Comparison of ENCODE assay signal across 9 mouse cellular contexts in the genomic region with DNA sequence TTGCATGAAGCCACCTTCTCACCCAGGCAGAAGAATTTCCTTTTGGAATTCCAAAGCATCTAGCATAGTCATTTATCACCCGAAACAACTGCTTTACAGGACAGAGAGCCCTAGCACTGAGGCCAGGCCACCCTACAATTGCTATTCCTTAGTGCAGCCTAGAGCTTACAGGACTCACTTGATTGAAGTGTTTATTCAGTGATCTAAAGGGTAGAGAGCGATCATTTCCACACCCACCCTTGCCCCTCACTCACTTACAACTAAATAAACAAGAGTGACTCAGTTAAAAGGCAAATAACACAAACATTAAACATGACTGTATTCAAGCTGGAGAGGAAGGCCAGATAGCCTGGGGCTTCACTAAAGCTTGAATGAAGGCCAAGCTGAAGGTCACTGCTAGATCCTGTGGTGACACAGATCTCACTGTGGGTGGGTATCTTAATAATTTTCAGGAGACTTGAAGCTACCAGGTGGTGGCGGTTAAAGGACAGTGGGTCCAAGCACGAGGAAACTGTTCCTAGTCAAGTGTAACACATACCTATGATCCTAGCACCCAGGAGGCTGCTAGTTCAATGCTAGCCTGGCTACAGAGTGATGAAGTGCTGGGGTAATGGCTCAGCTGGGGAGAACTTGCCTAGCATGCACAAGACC.
DNase-seq lines count a peak whose midpoint lies in the region; ATAC-seq and TF ChIP-seq lines count a peak whose summit lies in the region.
"Had no signal": no experiment of that assay in that cellular context is flagged by ENCODE, and none has a peak within 500 bp of the region (broad histone marks: within the 10 kb centered on the region; RNA-seq: fewer than 3 reads in every experiment).

No protein-coding gene starts in this region.

- H3K9me3 ChIP-seq in heart, embryonic 11.5 days (replicated peaks; ENCODE audit: control insufficient read depth, low read length) = no peaks in the 10 kb centered on the region
- H3K9me3 ChIP-seq in lung, postnatal 0 days (ENCODE audit: low read length) = no peaks in the 10 kb centered on the region
- H3K9me3 ChIP-seq in hindbrain, embryonic 16.5 days (ENCODE audit: control insufficient read depth, low read length) = no peaks in the 10 kb centered on the region
- no peaks in the 10 kb centered on the region for H3K9me3 ChIP-seq in stomach, embryonic 15.5 days
- H3K9me3 ChIP-seq: G1E had no signal

- TF ChIP-seq CTCF in lung, postnatal 0 days (IDR thresholded peaks at IDR 0.05) = no peak
- TF ChIP-seq CTCF in lung, adult 2 months (IDR thresholded peaks at IDR 0.05; ENCODE audit: insufficient read depth, low read length) = no peak

- TF ChIP-seq EP300 in lung, postnatal 0 days (IDR thresholded peaks at IDR 0.05) = peak; percentile 72

- H3K36me3 ChIP-seq in heart, embryonic 11.5 days (ENCODE audit: control insufficient read depth, insufficient read depth, low read length) = no peaks in the 10 kb centered on the region
- no peaks in the 10 kb centered on the region for H3K36me3 ChIP-seq in lung, postnatal 0 days (ENCODE audit: insufficient read depth, low read length)
- no peaks in the 10 kb centered on the region for H3K36me3 ChIP-seq in hindbrain, embryonic 16.5 days (ENCODE audit: control insufficient read depth, insufficient read depth, low read length)
- no peaks in the 10 kb centered on the region for H3K36me3 ChIP-seq in stomach, embryonic 15.5 days
- H3K36me3 ChIP-seq: G1E had no signal

- H3K27ac ChIP-seq in heart, embryonic 11.5 days (ENCODE audit: low read depth, low read length) = peak overlapping the region; percentile 90
- H3K27ac ChIP-seq in lung, postnatal 0 days (ENCODE audit: low read length) = peak overlapping the region; percentile 65
- H3K27ac ChIP-seq in hindbrain, embryonic 16.5 days (ENCODE audit: low read depth, low read length) = peak overlapping the region; percentile 50
- peak overlapping the region; percentile 55; the same call in 1 of the 2 replicates for H3K27ac ChIP-seq in stomach, embryonic 15.5 days

- H3K4me3 ChIP-seq in heart, embryonic 11.5 days (ENCODE audit: low read depth, low read length) = no peak overlapping the region
- no peak overlapping the region for H3K4me3 ChIP-seq in lung, postnatal 0 days (ENCODE audit: low read depth, low read length)
- no peak overlapping the region for H3K4me3 ChIP-seq in lung, adult 2 months (replicated peaks; ENCODE audit: extremely low read depth, low read depth, low read length)
- H3K4me3 ChIP-seq in hindbrain, embryonic 16.5 days (ENCODE audit: low read length) = no peak overlapping the region
- H3K4me3 ChIP-seq in stomach, embryonic 15.5 days (replicated peaks) = no peak overlapping the region

- H3K27me3 ChIP-seq in heart, embryonic 11.5 days (ENCODE audit: control insufficient read depth, insufficient read depth, low read length) = no peaks in the 10 kb centered on the region
- no peaks in the 10 kb centered on the region for H3K27me3 ChIP-seq in lung, postnatal 0 days (replicated peaks; ENCODE audit: insufficient read depth, low read length)
- no peaks in the 10 kb centered on the region for H3K27me3 ChIP-seq in hindbrain, embryonic 16.5 days (replicated peaks; ENCODE audit: control insufficient read depth, insufficient read depth, low read length)
- H3K27me3 ChIP-seq in stomach, embryonic 15.5 days (replicated peaks) = no peaks in the 10 kb centered on the region

- peak overlapping the region; percentile 41 for H3K4me2 ChIP-seq in heart, embryonic 11.5 days
- no peak overlapping the region for H3K4me2 ChIP-seq in lung, postnatal 0 days (replicated peaks; ENCODE audit: low read depth, low read length)
- H3K4me2 ChIP-seq in hindbrain, embryonic 16.5 days (ENCODE audit: low read length) = no peak overlapping the region
- H3K4me2 ChIP-seq in stomach, embryonic 15.5 days = no peak overlapping the region

- peaks cover 34% of the 10 kb centered on the region for H3K4me1 ChIP-seq in heart, embryonic 11.5 days (ENCODE audit: control insufficient read depth, insufficient read depth, low read length)
- peaks cover 18% of the 10 kb centered on the region; the same call in 1 of the 2 replicates for H3K4me1 ChIP-seq in lung, postnatal 0 days (ENCODE audit: insufficient read depth, low read depth, low read length)
- peaks cover 21% of the 10 kb centered on the region for H3K4me1 ChIP-seq in lung, adult 2 months (ENCODE audit: control insufficient read depth, insufficient read depth, low read length)
- H3K4me1 ChIP-seq in hindbrain, embryonic 16.5 days (ENCODE audit: control insufficient read depth, insufficient read depth, low read depth, low read length) = peaks cover 17% of the 10 kb centered on the region
- peaks cover 25% of the 10 kb centered on the region for H3K4me1 ChIP-seq in stomach, embryonic 15.5 days

- no peak for ATAC-seq in heart, embryonic 11.5 days (replicated peaks; ENCODE audit: insufficient number of reproducible peaks, low FRiP score, low TSS enrichment)
- peak; percentile 60 for ATAC-seq in lung, postnatal 0 days
- ATAC-seq in hindbrain, embryonic 16.5 days = peak; percentile 20; the same call in 1 of the 2 replicates
- ATAC-seq in stomach, embryonic 15.5 days (ENCODE audit: insufficient read depth, low FRiP score, low read depth) = 0 out of 2 replicates have a peak, but pooled peaks have one; percentile 35

- no peak for DNase-seq in heart, adult 8-10 months (ENCODE audit: low spot score)
- DNase-seq in lung, postnatal 0 days (ENCODE audit: low spot score) = peak; percentile 62
- DNase-seq in lung, adult 2 months = no peak
- DNase-seq in right cerebral cortex, adult 2 months (ENCODE audit: low spot score in 2 of 2) = no peak
- DNase-seq in embryo, embryonic 11 days = no peak

- no peak for TF ChIP-seq POLR2A in lung, adult 2 months (IDR thresholded peaks at IDR 0.05; ENCODE audit: borderline replicate concordance, extremely low read depth, low read depth, low read length)

- 38% methylated on average over 4 of the region's 4 CpGs for WGBS in heart, embryonic 11.5 days (ENCODE audit: insufficient replicate concordance)
- WGBS in lung, postnatal 0 days = 25% methylated on average over 4 of the region's 4 CpGs
- WGBS in lung, adult 2 months = 49% methylated on average over 4 of the region's 4 CpGs
- WGBS in hindbrain, embryonic 16.5 days = 56% methylated on average over 4 of the region's 4 CpGs
- 33% methylated on average over 4 of the region's 4 CpGs for WGBS in stomach, embryonic 15.5 days

- H3K9ac ChIP-seq in heart, embryonic 11.5 days (ENCODE audit: low read depth, low read length) = peak overlapping the region; percentile 29; the same call in 1 of the 2 replicates
- H3K9ac ChIP-seq in lung, postnatal 0 days (replicated peaks; ENCODE audit: low read depth) = no peak overlapping the region
- no peak overlapping the region for H3K9ac ChIP-seq in hindbrain, embryonic 16.5 days (ENCODE audit: low read depth, low read length)
- H3K9ac ChIP-seq in stomach, embryonic 15.5 days = no peak overlapping the region
